Mouse (Mus musculus): ENCODE measurements around the gene Rtel1.

- TF ChIP-seq CTCF (IDR thresholded peaks at IDR 0.05; ENCODE audit: borderline replicate concordance, insufficient read depth, low read length), result no peak
- no peak for TF ChIP-seq POLR2A (IDR thresholded peaks at IDR 0.05; ENCODE audit: low read depth, low read length)
Measured at GRCm38 (mm10) chr2:181274639-181275038, 44.9 kb upstream of the Rtel1 start.
